Mouse (Mus musculus): ENCODE measurements around the gene Zfp786. TPM values are rescaled to one million over a fixed set of nuclear protein-coding genes. Genes with fewer than 3 reads are reported as not detected.

Gene Zfp786
- polyA plus RNA-seq, 1 experiment from 2014 or later = 4.1 TPM

DNA sequence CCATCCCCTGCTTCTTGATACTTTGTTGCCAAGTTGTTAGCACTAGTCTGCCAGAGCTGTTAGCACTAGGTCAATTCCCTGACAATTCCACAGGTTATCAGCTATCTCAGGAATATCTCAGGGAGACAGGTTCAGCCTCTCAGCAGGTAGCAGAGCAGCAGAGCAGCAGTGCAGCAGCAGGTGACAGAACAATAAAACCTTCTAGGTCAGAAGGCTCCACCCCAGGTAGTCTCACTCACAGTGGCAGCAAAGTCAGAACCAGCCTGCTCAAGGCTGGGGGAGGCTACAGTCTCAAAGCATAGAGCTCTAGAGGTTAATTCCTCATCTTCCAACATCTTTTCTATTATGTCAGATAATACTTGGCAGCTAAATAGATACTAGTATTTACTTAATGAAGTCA, 15.1 kb upstream of the Zfp786 start:
- Histone ChIP-seq H3K4me1 (no peaks in the 10 kb centered on the region), H3K4me2 (replicated peaks) (no peak overlapping the region), H3K27ac (replicated peaks) (no peak overlapping the region), H3K9ac (no peak overlapping the region), H3K4me3 (replicated peaks) (no peak overlapping the region), H3K9me3 (replicated peaks) (no peaks in the 10 kb centered on the region), H3K36me3 (no peaks in the 10 kb centered on the region), H3K27me3 (no peaks in the 10 kb centered on the region)
- ATAC-seq (ENCODE audit: insufficient number of reproducible peaks, low FRiP score, low TSS enrichment, low read depth) = no peak

DNA sequence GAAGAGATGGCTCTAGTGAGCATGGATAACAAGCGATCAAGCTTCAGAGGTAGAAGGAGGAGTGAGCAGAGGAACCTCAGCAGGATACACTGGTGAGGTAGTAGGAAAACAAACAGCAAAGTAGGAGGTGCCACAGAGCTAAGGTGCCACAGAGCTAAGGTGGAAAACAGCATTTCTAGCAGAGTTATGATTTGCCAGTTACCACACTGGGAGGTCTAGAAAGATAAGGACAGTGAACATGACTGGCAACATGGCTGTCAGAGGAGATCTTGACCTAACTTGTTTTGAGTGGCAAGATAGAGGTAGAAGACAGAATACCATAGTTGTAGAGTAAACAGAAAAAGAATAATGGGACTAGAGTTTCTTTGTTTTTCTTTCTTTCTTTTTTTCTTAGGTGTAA, 11.7 kb upstream of the Zfp786 start:
- Histone ChIP-seq H3K4me2 (replicated peaks) (no peak overlapping the region), H3K9ac (no peak overlapping the region), H3K27ac (replicated peaks) (no peak overlapping the region), H3K27me3 (no peaks in the 10 kb centered on the region), H3K4me3 (replicated peaks) (no peak overlapping the region), H3K9me3 (replicated peaks) (no peaks in the 10 kb centered on the region), H3K4me1 (no peaks in the 10 kb centered on the region), H3K36me3 (no peaks in the 10 kb centered on the region)
- no peak for ATAC-seq (ENCODE audit: insufficient number of reproducible peaks, low FRiP score, low TSS enrichment, low read depth)
- WGBS = 97% methylated on average over 1 of the region's 1 CpGs

DNA sequence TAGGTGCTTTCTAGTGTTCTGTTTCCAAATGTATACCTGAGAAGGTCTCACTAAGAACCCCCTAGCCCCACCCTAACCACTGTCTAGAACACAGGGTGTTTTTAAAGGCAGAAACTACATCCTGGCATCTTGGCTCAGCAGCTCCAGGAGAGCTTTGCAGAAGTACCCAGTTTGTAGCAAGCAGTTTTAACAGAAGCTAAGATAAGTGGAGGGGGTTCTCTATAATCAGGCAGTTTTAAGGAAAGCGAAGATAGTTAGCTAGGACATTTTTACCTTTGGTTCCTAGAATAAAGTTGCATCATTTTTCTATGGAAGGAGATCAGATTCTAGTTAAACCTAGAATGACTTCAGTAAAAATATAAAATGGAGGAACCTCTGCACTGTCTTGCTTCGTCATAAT, 11.2 kb upstream of the Zfp786 start:
- Histone ChIP-seq H3K27ac (replicated peaks) (no peak overlapping the region), H3K9me3 (replicated peaks) (no peaks in the 10 kb centered on the region), H3K9ac (no peak overlapping the region), H3K4me1 (no peaks in the 10 kb centered on the region), H3K4me2 (replicated peaks) (no peak overlapping the region), H3K36me3 (no peaks in the 10 kb centered on the region), H3K4me3 (replicated peaks) (no peak overlapping the region), H3K27me3 (no peaks in the 10 kb centered on the region)
- no peak for ATAC-seq (ENCODE audit: insufficient number of reproducible peaks, low FRiP score, low TSS enrichment, low read depth)
- WGBS = 96% methylated on average over 2 of the region's 2 CpGs

DNA sequence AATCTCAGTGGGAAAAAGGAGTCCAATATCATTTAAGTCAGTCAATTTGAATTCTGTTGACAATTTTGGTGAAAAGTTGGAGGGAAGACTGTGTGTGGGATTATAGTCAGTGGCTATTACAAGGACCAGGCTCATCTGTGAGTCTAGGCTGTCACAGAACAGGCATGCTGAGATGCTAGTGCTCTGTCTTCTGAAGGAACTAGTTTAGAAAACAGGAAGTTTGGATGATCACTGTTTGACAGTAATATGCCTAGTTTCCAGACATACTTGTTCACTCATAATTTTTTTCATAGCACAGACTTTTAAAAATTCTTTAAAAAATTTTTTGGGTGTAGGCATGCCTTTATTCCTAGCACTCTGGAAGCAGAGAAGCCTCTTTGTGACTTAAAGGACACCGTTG, 10.4 kb upstream of the Zfp786 start:
- no peaks in the 10 kb centered on the region for H3K9me3 ChIP-seq (replicated peaks)
- no peak for ATAC-seq (ENCODE audit: insufficient number of reproducible peaks, low FRiP score, low TSS enrichment, low read depth)
- no peaks in the 10 kb centered on the region for H3K36me3 ChIP-seq
- H3K27me3 ChIP-seq = no peaks in the 10 kb centered on the region
- H3K9ac ChIP-seq = no peak overlapping the region
- H3K27ac ChIP-seq (replicated peaks) = no peak overlapping the region
- H3K4me1 ChIP-seq = no peaks in the 10 kb centered on the region
- no peak overlapping the region for H3K4me3 ChIP-seq (replicated peaks)
- H3K4me2 ChIP-seq (replicated peaks) = no peak overlapping the region
- 93% methylated on average over 1 of the region's 1 CpGs for WGBS

DNA sequence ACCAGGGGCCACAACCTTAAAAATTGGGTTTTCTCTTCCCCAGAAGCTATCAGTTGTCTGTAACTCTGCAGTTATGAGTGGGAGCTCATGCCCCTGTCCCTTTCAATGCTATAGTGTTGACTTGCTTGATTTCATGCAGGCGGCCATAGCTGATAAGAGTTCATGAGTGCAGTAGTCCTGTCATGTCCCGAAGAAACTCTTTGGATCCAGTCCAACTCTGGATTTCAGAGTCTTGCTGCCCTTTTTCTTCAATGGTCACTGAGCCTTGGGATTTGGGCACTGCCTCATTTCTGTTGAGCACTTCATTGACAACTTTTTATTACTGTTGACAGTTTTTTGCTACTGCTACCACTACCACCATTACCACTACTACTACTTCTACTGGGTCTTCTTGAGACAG, 7.0 kb upstream of the Zfp786 start:
- no peak overlapping the region for H3K9ac ChIP-seq
- ATAC-seq (ENCODE audit: insufficient number of reproducible peaks, low FRiP score, low TSS enrichment, low read depth) = no peak
- no peaks in the 10 kb centered on the region for H3K4me1 ChIP-seq
- WGBS = 85% methylated on average over 2 of the region's 2 CpGs
- no peak overlapping the region for H3K4me3 ChIP-seq (replicated peaks)
- H3K27ac ChIP-seq (replicated peaks) = no peak overlapping the region
- no peaks in the 10 kb centered on the region for H3K27me3 ChIP-seq
- no peaks in the 10 kb centered on the region for H3K9me3 ChIP-seq (replicated peaks)
- no peak overlapping the region for H3K4me2 ChIP-seq (replicated peaks)
- no peaks in the 10 kb centered on the region for H3K36me3 ChIP-seq

DNA sequence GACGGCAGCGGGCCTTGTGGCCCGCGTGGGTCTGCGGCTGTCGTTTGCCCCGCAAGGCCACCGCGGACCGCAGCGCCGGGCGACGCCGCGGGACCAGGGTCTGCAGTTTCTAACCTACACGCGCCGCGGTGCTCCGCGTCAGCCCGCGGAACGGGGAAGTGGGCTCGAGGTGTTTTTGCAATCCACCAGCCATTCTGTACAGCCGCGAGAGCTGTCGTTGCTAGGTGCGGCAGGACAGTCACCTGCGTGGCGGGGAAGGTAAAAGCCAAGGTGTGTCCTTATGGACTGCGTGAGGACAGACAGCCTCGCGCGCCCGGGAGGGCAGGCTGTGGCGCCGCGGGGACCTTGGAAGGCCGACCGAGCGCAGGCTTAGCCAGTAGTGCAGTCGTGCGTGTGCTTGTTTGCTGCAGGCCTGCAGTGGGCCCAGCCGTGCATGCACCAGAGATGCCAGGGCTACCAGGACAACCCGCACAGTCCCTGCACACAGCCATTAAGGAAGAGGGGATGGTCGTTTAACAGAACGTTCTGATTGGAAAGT, 5.4 kb upstream of the Zfp786 start:
- no peaks in the 10 kb centered on the region for H3K9me3 ChIP-seq (replicated peaks)
- peak overlapping the region; percentile 91 for H3K27ac ChIP-seq (replicated peaks)
- H3K36me3 ChIP-seq = no peaks in the 10 kb centered on the region
- H3K9ac ChIP-seq = peak overlapping the region; percentile 91
- peak overlapping the region; percentile 95 for H3K4me3 ChIP-seq (replicated peaks)
- no peaks in the 10 kb centered on the region for H3K27me3 ChIP-seq
- H3K4me1 ChIP-seq = no peaks in the 10 kb centered on the region
- WGBS = 0% methylated on average over 49 of the region's 49 CpGs
- H3K4me2 ChIP-seq (replicated peaks) = peak overlapping the region; percentile 65
- ATAC-seq (ENCODE audit: insufficient number of reproducible peaks, low FRiP score, low TSS enrichment, low read depth) = peak; percentile 75

DNA sequence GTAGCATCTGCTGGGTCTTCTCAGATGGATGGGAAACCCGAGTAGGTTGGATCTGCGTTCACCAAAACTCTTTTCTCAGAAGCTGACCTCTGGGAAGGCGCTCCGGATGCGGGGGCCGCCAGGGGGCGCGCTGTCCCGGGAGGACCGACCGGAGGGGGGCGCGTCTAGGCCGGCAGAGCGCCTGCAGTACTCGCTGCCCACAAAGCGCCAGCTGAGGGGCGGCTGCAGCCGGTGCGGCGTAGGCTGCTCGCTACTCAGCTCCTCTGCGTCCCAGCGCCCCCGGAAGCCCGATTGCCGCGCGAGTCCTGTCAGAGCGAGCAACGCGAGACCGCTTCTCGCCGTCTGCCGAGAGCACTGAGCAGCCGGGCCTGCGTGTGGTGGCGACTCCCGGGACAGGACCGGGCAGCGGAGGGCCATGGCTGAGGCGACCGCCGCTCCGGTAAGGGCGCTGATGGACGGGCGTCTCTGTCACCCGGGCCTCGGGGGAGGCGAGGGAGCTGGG, 4.9 kb upstream of the Zfp786 start, which contains the start of gene Zfp398:
Zfp398 (plus strand) TSS at position 180 of the 502 bp plus-strand sequence.
- H3K27ac ChIP-seq (replicated peaks) = peak within 1 kb of the TSS; percentile 91
- peaks cover 4% of the 10 kb centered on the region for H3K4me1 ChIP-seq
- peak within 1 kb of the TSS; percentile 91 for H3K9ac ChIP-seq
- under 1% methylated on average over 52 of the region's 52 CpGs for WGBS
- ATAC-seq (ENCODE audit: insufficient number of reproducible peaks, low FRiP score, low TSS enrichment, low read depth) = peak; percentile 95
- peak within 1 kb of the TSS; percentile 95 for H3K4me3 ChIP-seq (replicated peaks)
- H3K9me3 ChIP-seq (replicated peaks) = no peaks in the 10 kb centered on the region
- H3K36me3 ChIP-seq = no peaks in the 10 kb centered on the region
- peak within 1 kb of the TSS; percentile 65 for H3K4me2 ChIP-seq (replicated peaks)
- H3K27me3 ChIP-seq = no peaks in the 10 kb centered on the region

DNA sequence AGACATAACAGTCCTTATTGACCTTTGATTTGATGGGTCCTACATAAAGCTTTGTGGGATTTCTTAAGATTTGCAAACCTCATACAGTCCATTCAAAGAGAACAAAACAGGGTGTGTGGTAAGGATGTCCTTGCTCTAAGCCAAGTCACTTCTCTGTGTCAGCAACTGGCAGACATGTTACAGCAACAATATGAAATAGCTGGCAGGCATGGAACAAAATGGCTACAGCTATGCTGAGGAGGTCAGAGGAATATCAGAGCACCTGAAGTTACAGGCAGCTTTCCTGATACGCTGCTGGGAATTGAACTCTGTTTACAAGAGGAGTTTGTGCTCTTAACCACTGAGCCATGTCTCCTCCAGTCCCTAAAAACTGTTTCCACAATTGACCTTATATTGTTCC, 1.6 kb upstream of the Zfp786 start:
- Histone ChIP-seq H3K4me3 (replicated peaks) (no peak overlapping the region), H3K9me3 (replicated peaks) (no peaks in the 10 kb centered on the region), H3K27me3 (no peaks in the 10 kb centered on the region), H3K4me2 (replicated peaks) (no peak overlapping the region), H3K36me3 (no peaks in the 10 kb centered on the region), H3K4me1 (peaks cover 6% of the 10 kb centered on the region), H3K27ac (replicated peaks) (no peak overlapping the region), H3K9ac (no peak overlapping the region)
- WGBS = 91% methylated on average over 1 of the region's 1 CpGs
- no peak for ATAC-seq (ENCODE audit: insufficient number of reproducible peaks, low FRiP score, low TSS enrichment, low read depth)

DNA sequence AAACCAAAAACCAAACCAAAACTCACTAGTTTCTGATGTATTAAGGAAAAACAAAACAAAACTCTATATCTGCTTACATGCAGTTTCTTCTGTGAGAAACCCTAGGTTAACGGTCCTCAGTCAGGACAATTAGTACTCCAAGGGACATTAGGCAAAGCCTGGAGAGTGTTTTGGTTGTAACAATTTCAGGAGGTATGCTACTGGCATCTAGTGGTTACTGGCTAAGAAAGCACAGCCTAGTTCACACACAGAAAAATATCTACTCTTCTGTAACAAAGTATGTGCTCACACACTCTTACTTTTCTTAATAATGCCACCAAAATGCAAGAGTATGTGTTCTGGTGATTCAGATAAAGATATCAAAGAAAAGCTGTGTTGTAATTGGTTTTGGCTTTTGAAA, 1.7 kb downstream of the Zfp786 start:
- Histone ChIP-seq H3K9ac (no peak overlapping the region), H3K4me2 (replicated peaks) (no peak overlapping the region), H3K36me3 (peaks cover 16% of the 10 kb centered on the region), H3K4me3 (replicated peaks) (no peak overlapping the region), H3K9me3 (replicated peaks) (no peaks in the 10 kb centered on the region), H3K27me3 (no peaks in the 10 kb centered on the region), H3K27ac (replicated peaks) (no peak overlapping the region), H3K4me1 (peaks cover 6% of the 10 kb centered on the region)
- no peak for ATAC-seq (ENCODE audit: insufficient number of reproducible peaks, low FRiP score, low TSS enrichment, low read depth)
- 19% methylated on average over 1 of the region's 1 CpGs for WGBS

DNA sequence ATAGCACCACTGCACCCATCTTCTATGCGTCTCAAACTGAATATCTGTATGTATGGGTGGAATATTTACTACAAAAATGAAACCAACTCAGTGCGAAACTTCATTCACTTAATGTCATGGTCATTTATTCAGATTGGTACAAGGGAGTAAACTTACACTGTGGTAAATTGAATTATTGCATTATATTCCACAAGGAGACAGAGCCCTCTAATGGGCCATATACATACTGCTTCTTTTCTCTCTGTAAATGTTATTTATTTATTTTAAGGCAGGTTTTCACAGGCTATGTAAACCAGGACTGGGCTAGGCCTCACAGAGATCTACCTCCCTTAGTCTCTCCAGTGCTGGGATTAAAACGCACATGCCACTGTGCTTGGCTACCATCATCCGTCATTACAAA, 3.2 kb downstream of the Zfp786 start:
- no peaks in the 10 kb centered on the region for H3K9me3 ChIP-seq (replicated peaks)
- no peak overlapping the region for H3K4me3 ChIP-seq (replicated peaks)
- H3K27ac ChIP-seq (replicated peaks) = no peak overlapping the region
- no peak overlapping the region for H3K9ac ChIP-seq
- peaks cover 23% of the 10 kb centered on the region for H3K36me3 ChIP-seq
- peaks cover 6% of the 10 kb centered on the region for H3K4me1 ChIP-seq
- no peak overlapping the region for H3K4me2 ChIP-seq (replicated peaks)
- H3K27me3 ChIP-seq = no peaks in the 10 kb centered on the region
- ATAC-seq (ENCODE audit: insufficient number of reproducible peaks, low FRiP score, low TSS enrichment, low read depth) = no peak
- WGBS = 89% methylated on average over 4 of the region's 4 CpGs

DNA sequence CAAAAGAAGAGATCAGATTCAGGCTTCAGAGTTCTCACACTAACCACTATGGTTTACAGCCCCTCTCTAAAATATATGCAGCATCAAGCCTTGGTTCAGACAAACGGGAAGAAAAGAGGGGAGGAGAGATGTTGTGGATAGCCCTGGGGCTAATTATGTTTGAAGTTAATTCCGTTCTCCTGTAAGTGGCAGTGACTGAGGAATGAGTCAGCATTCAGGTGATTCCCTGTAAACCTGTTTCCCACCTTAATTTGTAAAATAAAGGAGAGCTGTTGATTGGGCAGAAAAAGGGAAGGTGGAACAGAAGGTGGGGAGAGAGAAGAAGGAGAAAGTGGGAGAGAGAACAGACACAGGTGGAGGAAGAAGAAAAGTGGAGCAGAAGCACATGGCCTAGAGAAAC, 6.4 kb downstream of the Zfp786 start:
- ATAC-seq (ENCODE audit: insufficient number of reproducible peaks, low FRiP score, low TSS enrichment, low read depth) = no peak
- H3K4me2 ChIP-seq (replicated peaks) = no peak overlapping the region
- peaks cover 45% of the 10 kb centered on the region for H3K36me3 ChIP-seq
- H3K4me3 ChIP-seq (replicated peaks) = no peak overlapping the region
- WGBS = 49% methylated on average over 2 of the region's 2 CpGs
- no peak overlapping the region for H3K9ac ChIP-seq
- no peaks in the 10 kb centered on the region for H3K27me3 ChIP-seq
- no peaks in the 10 kb centered on the region for H3K9me3 ChIP-seq (replicated peaks)
- no peak overlapping the region for H3K27ac ChIP-seq (replicated peaks)
- H3K4me1 ChIP-seq = no peaks in the 10 kb centered on the region

DNA sequence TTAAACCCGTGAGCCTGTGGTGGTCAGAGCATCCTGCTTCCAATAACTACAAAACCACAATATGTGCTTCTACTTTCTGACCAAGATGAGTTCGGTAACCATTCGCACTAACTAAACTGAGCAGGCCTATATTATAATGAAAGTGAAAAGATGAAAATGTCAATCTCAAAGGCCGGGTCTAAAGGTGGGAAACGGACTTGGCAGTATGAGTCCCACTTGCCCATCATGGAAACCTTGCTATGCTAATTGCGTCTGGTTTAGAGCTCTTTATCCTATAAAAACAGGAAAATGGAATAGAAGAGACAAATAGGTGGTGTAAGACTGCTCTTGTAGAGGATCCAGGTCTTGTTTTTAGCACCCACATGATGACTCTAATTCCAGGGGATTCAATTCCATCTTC, 8.9 kb downstream of the Zfp786 start:
- no peak for ATAC-seq (ENCODE audit: insufficient number of reproducible peaks, low FRiP score, low TSS enrichment, low read depth)
- Histone ChIP-seq H3K27me3 (no peaks in the 10 kb centered on the region), H3K4me1 (no peaks in the 10 kb centered on the region), H3K4me2 (replicated peaks) (no peak overlapping the region), H3K36me3 (peaks cover 46% of the 10 kb centered on the region), H3K27ac (replicated peaks) (no peak overlapping the region), H3K9me3 (replicated peaks) (no peaks in the 10 kb centered on the region), H3K4me3 (replicated peaks) (no peak overlapping the region), H3K9ac (no peak overlapping the region)
- 90% methylated on average over 6 of the region's 6 CpGs for WGBS
